Mouse (Mus musculus): Measurements from ENCODE around the gene Kcnh1.

DNA sequence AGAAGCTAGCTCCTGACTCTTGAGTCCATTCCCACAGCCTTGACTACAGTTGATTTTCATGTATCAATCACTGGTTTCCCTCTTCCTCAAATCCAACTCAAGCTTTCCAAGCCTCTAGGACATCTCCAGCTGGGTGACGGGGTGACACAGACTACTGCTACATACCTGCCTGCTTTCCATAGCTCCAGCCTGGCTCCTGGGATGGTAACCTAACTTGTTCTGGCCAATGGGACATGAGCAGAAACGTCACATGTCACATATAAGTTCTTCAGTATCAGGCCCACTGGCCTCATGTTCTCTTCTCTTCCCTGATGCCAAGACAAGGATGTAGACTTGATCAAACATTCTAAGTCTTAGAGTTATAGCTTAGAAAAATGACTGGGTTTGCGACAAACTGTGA, 360.0 kb downstream of the Kcnh1 start:
- TF ChIP-seq CTCF (IDR thresholded peaks at IDR 0.05; ENCODE audit: extremely low read depth, insufficient read depth, insufficient read length, insufficient replicate concordance) (no peak), POLR2A (IDR thresholded peaks at IDR 0.05; ENCODE audit: low read depth, low read length) (no peak)
